Mouse (Mus musculus) cortical plate, adult 2 months (tissue): ENCODE results near the gene Fbxl20. TPM values are rescaled to one million over a fixed set of nuclear protein-coding genes. Genes with fewer than 3 reads are reported as not detected.

Source experiments
- H3K27ac ChIP-seq: fragments of 200-500 bp; 2 replicates; pipeline ENCODE4 v1.5.1; 2012; ENCODE audit warnings: low read length, control low read depth, inconsistent platforms; ENCODE audit not compliant: insufficient read depth
- H3K4me1 ChIP-seq: fragments of 200-500 bp; 2 replicates; pipeline ENCODE4 v1.6.1; 2011; ENCODE audit warnings: low read length; ENCODE audit not compliant: control insufficient read depth, insufficient read depth
- H3K4me3 ChIP-seq: fragments of 200-500 bp; 2 replicates; pipeline ENCODE4 v1.5.1; 2011; ENCODE audit warnings: mild to moderate bottlenecking, low read length, control low read depth; ENCODE audit not compliant: insufficient read depth
- CTCF ChIP-seq: fragments of 200-500 bp; IDR thresholded peaks from 2 replicates; pipeline ENCODE4 v1.5.1; 2011; ENCODE audit warnings: mild to moderate bottlenecking, control low read depth, low read length; ENCODE audit not compliant: insufficient read depth; ENCODE audit errors: extremely low read depth
- POLR2A ChIP-seq: fragments of 200-500 bp; IDR thresholded peaks from 2 replicates; pipeline ENCODE4 v1.6.1; 2011; ENCODE audit warnings: mild to moderate bottlenecking, low read length, control low read depth; ENCODE audit not compliant: insufficient read depth; ENCODE audit errors: extremely low read depth
- polyA plus RNA-seq: library from polyadenylated mRNA; depleted of rRNA; stranded (reverse); fragments of >200 nt; gene quantifications from 2 replicates; pipeline ENCODE4 v1.2.3, GENCODE M21; 2012

Fbxl20 gene
- polyA plus RNA-seq, 1 experiment, result 25.0 TPM

- Histone ChIP-seq H3K4me3 (peak overlapping the region; percentile 41; the same call in 1 of the 2 replicates), H3K27ac (no peak overlapping the region), H3K4me1 (peaks cover 5% of the 10 kb centered on the region)
- no peak for TF ChIP-seq CTCF
Observed at GRCm38 (mm10) chr11:98051611-98052128, 98.5 kb downstream of the Fbxl20 start.

GRCm38 (mm10) chr11:98050940-98051339 is 99.3 kb downstream of the Fbxl20 start:
- Histone ChIP-seq H3K27ac (no peak overlapping the region), H3K4me1 (peaks cover 5% of the 10 kb centered on the region), H3K4me3 (0 out of 2 replicates have a peak overlapping the region, but pooled peaks have one; percentile 41)
- TF ChIP-seq POLR2A (no peak), CTCF (no peak)

- Histone ChIP-seq H3K4me3 (no peak overlapping the region), H3K4me1 (peaks cover 5% of the 10 kb centered on the region), H3K27ac (no peak overlapping the region)
- TF ChIP-seq CTCF (no peak), POLR2A (no peak)
Observed at GRCm38 (mm10) chr11:98050520-98050815, 99.7 kb downstream of the Fbxl20 start.

- no peak overlapping the region for H3K27ac ChIP-seq
- H3K4me1 ChIP-seq, result peaks cover 5% of the 10 kb centered on the region
- no peak overlapping the region for H3K4me3 ChIP-seq
- TF ChIP-seq POLR2A, result no peak
- no peak for TF ChIP-seq CTCF
Observed at GRCm38 (mm10) chr11:98049672-98050519, 100.3 kb downstream of the Fbxl20 start.

GRCm38 (mm10) chr11:98047745-98048144 is 102.5 kb downstream of the Fbxl20 start:
- peaks cover 5% of the 10 kb centered on the region for H3K4me1 ChIP-seq
- TF ChIP-seq CTCF, result no peak
- H3K4me3 ChIP-seq, result no peak overlapping the region
- no peak overlapping the region for H3K27ac ChIP-seq

- TF ChIP-seq POLR2A (no peak), CTCF (no peak)
- Histone ChIP-seq H3K4me1 (peaks cover 5% of the 10 kb centered on the region), H3K4me3 (no peak overlapping the region), H3K27ac (no peak overlapping the region)
Observed at GRCm38 (mm10) chr11:98046466-98046865, 103.7 kb downstream of the Fbxl20 start.

GRCm38 (mm10) chr11:98045596-98045995 is 104.6 kb downstream of the Fbxl20 start:
- peaks cover 5% of the 10 kb centered on the region; the same call in 1 of the 2 replicates for H3K4me1 ChIP-seq
- TF ChIP-seq POLR2A (no peak), CTCF (no peak)
- no peak overlapping the region for H3K27ac ChIP-seq
- H3K4me3 ChIP-seq, result no peak overlapping the region

GRCm38 (mm10) chr11:98044074-98044473 is 106.1 kb downstream of the Fbxl20 start:
- H3K4me3 ChIP-seq, result no peak overlapping the region
- no peak overlapping the region for H3K27ac ChIP-seq
- H3K4me1 ChIP-seq, result no peaks in the 10 kb centered on the region
- TF ChIP-seq CTCF (no peak), POLR2A (no peak)

GRCm38 (mm10) chr11:98042741-98043140 is 107.5 kb downstream of the Fbxl20 start:
- H3K4me1 ChIP-seq, result no peaks in the 10 kb centered on the region
- no peak overlapping the region for H3K27ac ChIP-seq
- H3K4me3 ChIP-seq, result no peak overlapping the region
- TF ChIP-seq CTCF (no peak), POLR2A (no peak)

GRCm38 (mm10) chr11:98040975-98041374 is 109.2 kb downstream of the Fbxl20 start:
- Histone ChIP-seq H3K4me3 (no peak overlapping the region), H3K4me1 (no peaks in the 10 kb centered on the region; the same call in 1 of the 2 replicates), H3K27ac (no peak overlapping the region)
- no peak for TF ChIP-seq CTCF
- TF ChIP-seq POLR2A, result no peak
